Mouse (Mus musculus) CD4-positive helper T cell, adult 2 months (primary cell): ENCODE results near the gene Stat3.

Experiments used
- DNase-seq: peaks from one replicate; pipeline ENCODE4 v3.0.0-alpha.2; 2012; ENCODE audit warnings: low read depth, missing footprints, low spot score

The Stat3 gene

GRCm38 (mm10) chr11:100924386-100924919 is 14.9 kb downstream of the Stat3 start:
- DNase-seq: no peak

GRCm38 (mm10) chr11:100920887-100921624 is 18.3 kb downstream of the Stat3 start:
- no peak for DNase-seq

DNA sequence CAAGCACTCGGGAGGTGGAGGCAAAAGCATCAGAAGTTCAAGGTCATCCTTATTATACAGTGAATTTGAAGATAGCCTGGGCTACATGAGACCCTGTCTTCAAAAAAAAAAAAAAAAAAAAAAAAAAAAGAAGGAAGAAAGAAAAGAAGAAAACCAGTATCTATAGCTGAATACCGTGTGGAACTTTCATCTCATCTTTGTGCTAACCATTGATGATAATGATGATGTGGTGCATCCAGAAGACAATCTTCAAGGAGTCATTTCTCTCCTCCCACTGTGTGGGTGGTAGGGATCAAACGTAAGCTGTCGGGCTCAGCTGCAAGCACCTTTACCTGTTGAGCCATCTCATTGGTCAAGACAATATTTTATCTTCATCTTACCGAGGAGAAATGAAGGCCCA is 21.3 kb downstream of the Stat3 start:
- no peak for DNase-seq

DNA sequence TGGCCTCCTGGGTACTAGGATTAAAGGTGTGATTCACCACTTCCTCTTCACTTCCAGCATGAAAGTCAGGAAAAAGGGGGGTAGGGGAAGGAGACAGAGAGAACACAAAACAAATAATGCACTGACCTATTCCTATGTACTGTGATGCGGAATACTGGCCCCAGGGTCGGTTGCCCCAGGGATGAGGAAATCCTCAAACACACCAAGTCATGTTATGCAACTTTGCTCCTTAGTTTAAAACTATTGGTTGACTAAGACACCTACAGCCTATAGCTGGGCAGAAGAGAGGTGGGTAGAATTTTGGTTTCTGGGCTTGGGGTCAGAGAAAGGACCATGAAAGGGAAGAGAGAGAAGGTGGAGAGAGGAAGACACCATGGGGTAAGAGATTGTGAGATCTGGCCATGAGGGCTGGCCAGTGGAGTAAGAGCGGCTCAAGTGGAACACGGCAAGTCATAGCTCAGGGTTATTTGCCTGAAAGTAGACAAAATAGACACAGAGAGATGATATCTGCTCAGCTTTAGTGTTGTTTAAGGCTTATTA is 22.8 kb downstream of the Stat3 start:
- no peak for DNase-seq

DNA sequence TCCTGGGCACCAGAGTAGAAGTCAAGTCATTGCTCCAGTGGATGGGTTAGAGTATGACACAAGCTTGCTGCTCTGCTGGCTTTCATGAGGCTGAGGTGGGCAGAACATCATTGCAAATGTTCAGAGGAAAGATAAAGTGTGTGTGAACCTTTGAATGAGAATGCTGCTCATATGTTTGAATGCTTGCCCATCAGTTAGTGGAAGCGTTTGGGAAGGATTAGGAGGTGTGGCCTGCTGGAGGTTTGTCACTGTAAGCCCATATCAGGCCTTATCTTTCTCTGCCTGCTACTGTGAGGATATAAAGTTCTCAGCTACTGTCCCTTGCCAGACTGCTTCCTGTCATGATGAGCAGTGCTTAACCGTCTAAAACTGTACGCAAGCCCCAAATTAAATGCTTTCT is 24.3 kb downstream of the Stat3 start:
- DNase-seq: no peak

DNA sequence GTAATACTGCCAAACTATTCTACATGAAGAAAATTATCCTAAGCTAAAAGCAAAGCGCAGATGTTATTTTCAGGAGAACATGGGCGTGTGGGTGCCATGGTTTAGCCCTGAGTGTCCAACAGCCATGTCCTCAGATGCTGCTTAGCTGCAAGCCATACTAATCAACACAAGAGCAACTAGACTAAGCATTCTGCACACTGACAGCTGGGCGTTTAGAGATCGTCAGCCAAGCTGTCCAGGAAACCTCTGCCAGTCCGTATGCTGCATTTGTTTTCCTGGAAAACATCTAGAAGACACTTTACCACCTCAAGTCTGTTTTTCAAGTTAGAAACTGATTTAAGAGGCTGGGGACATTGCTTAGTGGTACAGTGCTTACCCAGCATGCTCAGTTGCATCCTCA is 24.9 kb downstream of the Stat3 start:
- DNase-seq: no peak

- DNase-seq: no peak
Measured at GRCm38 (mm10) chr11:100912401-100913155, 26.8 kb downstream of the Stat3 start.

DNA sequence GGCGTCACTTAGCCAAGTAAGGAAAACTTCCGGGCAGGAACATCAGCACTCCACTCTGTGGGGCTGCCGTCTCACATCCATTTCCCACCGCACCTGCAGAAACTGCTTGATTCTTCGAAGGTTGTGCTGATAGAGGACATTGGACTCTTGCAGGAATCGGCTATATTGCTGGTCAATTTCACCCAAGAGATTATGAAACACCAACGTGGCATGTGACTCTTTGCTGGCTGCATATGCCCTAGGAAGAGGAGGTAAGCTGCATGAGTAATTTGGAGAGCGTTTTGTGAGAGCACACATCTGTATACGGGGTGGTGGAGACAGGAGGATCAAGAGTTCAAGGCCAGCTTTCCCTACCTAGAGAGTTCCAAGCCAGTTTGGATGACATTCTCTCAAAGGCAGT is 30.8 kb downstream of the Stat3 start:
- no peak for DNase-seq

GRCm38 (mm10) chr11:100908112-100908511 is 31.2 kb downstream of the Stat3 start:
- no peak for DNase-seq

GRCm38 (mm10) chr11:100906885-100907284 is 32.5 kb downstream of the Stat3 start:
- no peak for DNase-seq

DNA sequence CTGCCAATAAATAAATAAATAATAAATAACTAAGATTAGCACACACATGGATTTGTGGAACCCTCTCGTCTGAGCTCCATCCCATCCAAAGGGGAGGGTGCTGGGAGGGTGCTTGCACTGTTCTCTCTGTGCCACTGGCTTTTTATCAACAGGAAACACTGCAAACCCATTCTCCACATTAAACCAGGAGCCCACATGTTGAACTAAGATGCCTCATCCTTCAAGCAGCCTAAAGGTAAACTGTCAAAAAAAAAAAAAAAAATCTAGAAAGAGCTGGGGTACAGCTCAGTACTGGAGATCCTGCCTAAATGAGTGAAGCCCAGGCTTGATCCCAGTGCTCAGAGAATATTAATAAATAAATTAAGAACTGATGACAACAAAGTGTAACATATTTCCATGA is 33.4 kb downstream of the Stat3 start:
- no peak for DNase-seq

DNA sequence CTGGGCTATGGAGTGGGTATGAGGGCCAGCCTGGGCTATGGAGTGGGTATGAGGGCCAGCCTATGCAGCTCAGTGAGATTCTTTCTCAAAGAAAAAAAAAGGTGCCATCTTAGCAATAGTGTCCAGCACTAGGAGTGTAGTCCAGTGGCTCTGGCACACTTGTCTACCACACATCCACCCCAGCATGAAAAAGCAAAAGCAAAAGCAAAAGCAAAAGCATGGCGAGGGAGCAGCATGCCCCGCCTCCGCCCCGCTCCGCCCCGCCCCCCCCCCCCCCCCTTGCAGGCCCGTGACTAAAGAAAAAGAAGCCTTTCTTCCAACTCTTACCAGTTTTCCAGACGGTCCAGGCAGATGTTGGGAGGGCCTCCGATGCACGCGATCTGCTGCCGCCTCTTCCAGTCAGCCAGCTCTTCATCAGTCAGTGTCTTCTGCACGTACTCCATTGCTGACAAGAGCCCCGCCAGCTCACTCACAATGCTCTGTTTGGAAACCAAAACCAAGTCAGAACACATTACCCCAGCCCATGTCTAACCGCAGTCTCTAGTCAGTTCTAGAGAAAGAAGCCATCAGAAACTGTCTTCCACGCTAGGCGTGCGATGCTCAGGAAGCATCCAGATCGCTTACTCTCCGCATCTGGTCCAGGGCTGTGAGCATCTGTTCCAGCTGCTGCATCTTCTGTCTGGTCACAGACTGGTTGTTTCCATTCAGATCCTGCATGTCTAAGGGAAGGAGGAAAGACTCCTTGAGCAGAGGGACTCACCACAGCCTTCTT is 34.6 kb downstream of the Stat3 start:
- DNase-seq: peak; percentile 84

DNA sequence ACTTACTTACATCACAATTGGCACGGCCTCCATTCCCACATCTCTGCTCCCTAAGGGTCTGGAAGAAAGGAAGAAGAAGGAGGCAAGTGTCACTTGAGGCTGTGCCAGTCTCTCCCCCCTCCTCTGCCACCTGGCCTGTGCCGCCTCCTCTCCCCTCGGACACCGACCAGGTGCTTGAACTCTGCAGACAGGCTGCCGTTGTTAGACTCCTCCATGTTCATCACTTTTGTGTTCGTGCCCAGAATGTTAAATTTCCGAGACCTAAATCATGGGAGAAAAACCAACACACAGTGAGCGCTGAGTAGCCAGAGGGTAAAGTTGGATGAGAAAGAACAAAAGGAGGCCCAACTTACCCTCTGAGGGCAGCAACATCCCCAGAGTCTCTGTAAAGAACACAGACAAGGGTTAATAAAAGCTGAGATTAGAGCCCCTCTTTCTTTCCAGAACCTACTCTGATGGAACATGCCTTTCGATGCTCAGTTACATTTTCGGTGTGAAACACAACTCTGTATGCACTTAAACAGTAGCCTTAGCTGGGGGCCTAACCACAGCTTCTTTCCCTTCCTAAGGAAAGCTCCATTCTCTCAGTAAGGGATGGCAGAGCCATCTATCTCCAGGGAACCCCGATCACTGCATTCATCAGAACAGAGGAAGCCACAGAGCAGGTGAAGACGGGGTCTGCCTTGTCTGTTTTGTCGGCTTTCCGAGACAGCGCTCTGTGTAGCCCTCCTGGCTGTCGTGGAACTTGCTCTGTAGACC is 40.7 kb downstream of the Stat3 start:
- no peak for DNase-seq

DNA sequence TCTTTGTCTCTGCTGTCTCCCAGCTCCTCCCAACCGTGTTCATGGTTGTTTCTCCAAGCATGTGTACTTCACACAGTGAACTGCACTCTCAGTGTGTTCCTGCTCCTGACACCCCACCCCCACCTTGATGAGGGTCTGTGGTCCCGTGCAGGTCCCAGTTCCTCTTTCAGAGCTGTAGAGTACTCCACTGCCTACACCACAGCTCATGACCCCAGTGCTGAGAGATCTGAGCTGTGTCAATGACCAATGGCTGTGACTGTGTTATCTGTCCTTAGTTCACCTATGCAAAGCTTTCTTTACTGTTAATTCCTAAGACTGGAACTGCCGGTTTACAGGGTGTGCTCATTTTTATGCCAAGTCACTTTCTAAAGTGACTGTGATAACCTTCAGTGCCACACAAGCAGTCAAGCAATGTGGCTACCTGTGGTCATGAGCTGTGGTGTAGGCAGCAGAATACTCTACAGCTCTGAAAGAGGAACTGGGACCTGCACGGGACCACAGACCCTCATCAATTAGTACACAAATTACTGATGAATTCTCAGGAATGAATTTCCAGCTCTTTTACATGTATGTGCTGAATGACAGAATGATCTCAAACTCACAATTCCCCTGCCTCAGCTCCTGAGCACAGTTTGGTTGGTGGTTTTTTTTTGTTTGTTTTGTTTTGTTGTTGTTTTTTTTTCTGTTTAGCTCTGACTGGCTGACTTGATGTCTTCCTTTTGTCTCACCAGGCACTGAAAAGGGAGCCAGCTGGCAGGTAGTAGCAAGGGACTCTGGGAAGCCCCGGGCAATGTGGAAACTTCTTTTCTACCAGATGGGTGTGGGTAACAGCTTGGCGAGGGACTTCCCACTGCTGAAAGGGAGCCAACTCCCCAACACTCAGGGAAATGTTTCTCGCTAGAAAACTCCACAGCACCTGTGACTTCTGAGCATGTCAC is 41.8 kb downstream of the Stat3 start:
- DNase-seq: peak; percentile 69

- DNase-seq: no peak
Measured at GRCm38 (mm10) chr11:100896078-100896477, 43.3 kb downstream of the Stat3 start.

GRCm38 (mm10) chr11:100894146-100894918 is 45.0 kb downstream of the Stat3 start:
- DNase-seq: no peak

- DNase-seq: peak; percentile 91
Measured at GRCm38 (mm10) chr11:100893482-100893881, 45.9 kb downstream of the Stat3 start.

DNA sequence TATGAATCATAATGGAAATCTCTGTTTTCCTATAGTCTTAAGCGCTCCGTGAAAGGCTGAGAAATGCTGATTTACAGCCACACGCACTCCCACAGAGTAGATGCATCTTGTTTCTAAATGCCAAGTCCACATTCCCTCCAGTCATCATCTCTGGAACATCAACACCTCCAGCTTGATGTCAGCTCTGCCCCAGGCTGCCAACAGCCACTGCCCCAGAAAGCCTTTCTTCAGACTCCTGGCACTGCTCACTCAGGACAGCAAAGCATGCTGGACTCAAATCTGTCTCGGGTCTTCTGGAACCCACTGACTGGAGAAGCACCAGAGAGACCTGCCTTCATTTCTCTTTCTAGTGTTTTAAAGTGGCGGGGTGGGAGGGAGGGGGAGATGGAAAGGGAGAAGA is 46.9 kb downstream of the Stat3 start:
- DNase-seq: peak; percentile 24
